Mouse (Mus musculus) bone marrow macrophage, adult 2 months (primary cell): ENCODE measurements at regions not wholly inside any gene's neighbourhood (a gene's known extent, or its start where the extent isn't known, plus 50 kb on each side); places are given as distances from the start of the nearest gene placed in this dataset.

Experiments used
- H3K27ac ChIP-seq: 2 replicates; pipeline ENCODE4 v1.5.1; 2012; ENCODE audit warnings: low read depth, low read length; ENCODE audit not compliant: insufficient read depth
- H3K4me1 ChIP-seq: 2 replicates; pipeline ENCODE4 v1.6.1; 2012; ENCODE audit warnings: low read length; ENCODE audit not compliant: control insufficient read depth, insufficient read depth
- H3K4me3 ChIP-seq: 2 replicates; pipeline ENCODE4 v1.5.1; 2012; ENCODE audit warnings: mild to moderate bottlenecking, low read length, moderate library complexity; ENCODE audit not compliant: insufficient read depth
- CTCF ChIP-seq: IDR thresholded peaks from 2 replicates; pipeline ENCODE4 v1.5.1; 2012; ENCODE audit warnings: low read depth, mild to moderate bottlenecking, low read length, moderate library complexity
- POLR2A ChIP-seq: IDR thresholded peaks from 2 replicates; pipeline ENCODE4 v1.6.1; 2012; ENCODE audit warnings: mild to moderate bottlenecking, low read depth, low read length, borderline replicate concordance

GRCm38 (mm10) chr3:83416536-83416935, 288.8 kb downstream of the Dchs2 start:
- no peaks in the 10 kb centered on the region for H3K4me1 ChIP-seq
- no peak overlapping the region for H3K27ac ChIP-seq
- TF ChIP-seq POLR2A (no peak), CTCF (no peak)
- H3K4me3 ChIP-seq = no peak overlapping the region

- H3K4me1 ChIP-seq = no peaks in the 10 kb centered on the region
- H3K4me3 ChIP-seq = no peak overlapping the region
- no peak overlapping the region for H3K27ac ChIP-seq
- TF ChIP-seq POLR2A = no peak
- no peak for TF ChIP-seq CTCF
Observed at GRCm38 (mm10) chr3:83424267-83424666, 296.5 kb downstream of the Dchs2 start.

- TF ChIP-seq POLR2A (no peak), CTCF (no peak)
- Histone ChIP-seq H3K4me1 (no peaks in the 10 kb centered on the region), H3K4me3 (no peak overlapping the region), H3K27ac (no peak overlapping the region)
Observed at GRCm38 (mm10) chr3:83429376-83429775, 301.6 kb downstream of the Dchs2 start.

GRCm38 (mm10) chr3:83446154-83446667, 318.5 kb downstream of the Dchs2 start:
- no peak overlapping the region for H3K4me3 ChIP-seq
- no peaks in the 10 kb centered on the region for H3K4me1 ChIP-seq
- no peak overlapping the region for H3K27ac ChIP-seq
- TF ChIP-seq CTCF (no peak), POLR2A (no peak)

GRCm38 (mm10) chr3:83450662-83451061, 315.5 kb upstream of the Sfrp2 start:
- Histone ChIP-seq H3K4me3 (no peak overlapping the region), H3K4me1 (no peaks in the 10 kb centered on the region), H3K27ac (no peak overlapping the region)
- TF ChIP-seq CTCF = no peak
- no peak for TF ChIP-seq POLR2A

- Histone ChIP-seq H3K4me1 (no peaks in the 10 kb centered on the region), H3K27ac (no peak overlapping the region), H3K4me3 (no peak overlapping the region)
- TF ChIP-seq CTCF (no peak), POLR2A (no peak)
Observed at GRCm38 (mm10) chr3:83451317-83451716, 314.8 kb upstream of the Sfrp2 start.

GRCm38 (mm10) chr3:83453462-83453861, 312.7 kb upstream of the Sfrp2 start:
- no peak overlapping the region for H3K4me3 ChIP-seq
- no peak overlapping the region for H3K27ac ChIP-seq
- TF ChIP-seq CTCF (no peak), POLR2A (no peak)
- no peaks in the 10 kb centered on the region for H3K4me1 ChIP-seq

GRCm38 (mm10) chr3:83458450-83458849, 307.7 kb upstream of the Sfrp2 start:
- H3K4me1 ChIP-seq = no peaks in the 10 kb centered on the region
- no peak overlapping the region for H3K4me3 ChIP-seq

GRCm38 (mm10) chr3:83479251-83479650, 286.9 kb upstream of the Sfrp2 start:
- H3K27ac ChIP-seq = no peak overlapping the region
- no peaks in the 10 kb centered on the region for H3K4me1 ChIP-seq
- H3K4me3 ChIP-seq = no peak overlapping the region
- no peak for TF ChIP-seq CTCF
- no peak for TF ChIP-seq POLR2A

More at GRCm38 (mm10) chr3:83458450-83458849, 307.7 kb upstream of the Sfrp2 start:
- no peak overlapping the region for H3K27ac ChIP-seq
- TF ChIP-seq POLR2A (no peak), CTCF (no peak)

- TF ChIP-seq CTCF (no peak), POLR2A (no peak)
- H3K27ac ChIP-seq = no peak overlapping the region
- H3K4me3 ChIP-seq = no peak overlapping the region
- no peaks in the 10 kb centered on the region for H3K4me1 ChIP-seq
Observed at GRCm38 (mm10) chr3:83480176-83480575, 285.9 kb upstream of the Sfrp2 start.

GRCm38 (mm10) chr3:83486192-83486716, 279.9 kb upstream of the Sfrp2 start:
- H3K4me3 ChIP-seq = no peak overlapping the region
- H3K4me1 ChIP-seq = no peaks in the 10 kb centered on the region
- TF ChIP-seq CTCF = no peak
- no peak for TF ChIP-seq POLR2A
- H3K27ac ChIP-seq = no peak overlapping the region
